Mouse (Mus musculus): Measurements from ENCODE around the gene Rab5b. TPM values are rescaled to one million over a fixed set of nuclear protein-coding genes. Genes with fewer than 3 reads are reported as not detected.
"Not testable (repeated sequence)": the region's sequence is repeated elsewhere in the genome, so short reads cannot be mapped to it uniquely, and the experiment has no call there.

Rab5b gene
- 36.4 and 51.5 TPM in 2 replicates for total RNA-seq (2017)

GRCm38 (mm10) chr10:128695992-128696807 is at the start of gene Rab5b:
Gene Rab5b, minus strand, starts transcription at chr10:128696264.
- ATAC-seq (replicated peaks in 1 of 2; ENCODE audit: insufficient read depth in 1 of 2, low FRiP score in 2 of 2, low TSS enrichment in 1 of 2, low read depth in 1 of 2, poor library complexity in 2 of 2, severe bottlenecking in 2 of 2) = peak; percentile 94 to 97

GRCm38 (mm10) chr10:128744680-128745601 is 48.9 kb upstream of the Rab5b start, which contains the start of gene Dgka:
Gene Dgka, minus strand, starts transcription at chr10:128744855.
- peak in 1 of 2 experiments; percentile 9; a peak in 1 of 4 replicates for ATAC-seq (replicated peaks in 1 of 2; ENCODE audit: insufficient read depth in 1 of 2, low FRiP score in 2 of 2, low TSS enrichment in 1 of 2, low read depth in 1 of 2, poor library complexity in 2 of 2, severe bottlenecking in 2 of 2)

GRCm38 (mm10) chr10:128744211-128744610 is 48.1 kb upstream of the Rab5b start:
- no peak for ATAC-seq (replicated peaks in 1 of 2; ENCODE audit: insufficient read depth in 1 of 2, low FRiP score in 2 of 2, low TSS enrichment in 1 of 2, low read depth in 1 of 2, poor library complexity in 2 of 2, severe bottlenecking in 2 of 2)

GRCm38 (mm10) chr10:128743791-128744191 is 47.7 kb upstream of the Rab5b start:
- peak in 1 of 2 experiments; percentile 27; a peak in 3 of 4 replicates for ATAC-seq (replicated peaks in 1 of 2; ENCODE audit: insufficient read depth in 1 of 2, low FRiP score in 2 of 2, low TSS enrichment in 1 of 2, low read depth in 1 of 2, poor library complexity in 2 of 2, severe bottlenecking in 2 of 2)

GRCm38 (mm10) chr10:128743235-128743634 is 47.2 kb upstream of the Rab5b start:
- peak; percentile 34 to 35; a peak in 2 of 4 replicates for ATAC-seq (replicated peaks in 1 of 2; ENCODE audit: insufficient read depth in 1 of 2, low FRiP score in 2 of 2, low TSS enrichment in 1 of 2, low read depth in 1 of 2, poor library complexity in 2 of 2, severe bottlenecking in 2 of 2)

- ATAC-seq (replicated peaks in 1 of 2; ENCODE audit: insufficient read depth in 1 of 2, low FRiP score in 2 of 2, low TSS enrichment in 1 of 2, low read depth in 1 of 2, poor library complexity in 2 of 2, severe bottlenecking in 2 of 2) = no peak
These were observed 46.6 kb upstream of the Rab5b start for GRCm38 (mm10) chr10:128742616-128743015.

- no peak for ATAC-seq (replicated peaks in 1 of 2; ENCODE audit: insufficient read depth in 1 of 2, low FRiP score in 2 of 2, low TSS enrichment in 1 of 2, low read depth in 1 of 2, poor library complexity in 2 of 2, severe bottlenecking in 2 of 2)
These were observed 44.2 kb upstream of the Rab5b start for GRCm38 (mm10) chr10:128740296-128740695.

GRCm38 (mm10) chr10:128737435-128737834 is 41.4 kb upstream of the Rab5b start:
- ATAC-seq (replicated peaks in 1 of 2; ENCODE audit: insufficient read depth in 1 of 2, low FRiP score in 2 of 2, low TSS enrichment in 1 of 2, low read depth in 1 of 2, poor library complexity in 2 of 2, severe bottlenecking in 2 of 2) = no peak

- ATAC-seq (replicated peaks in 1 of 2; ENCODE audit: insufficient read depth in 1 of 2, low FRiP score in 2 of 2, low TSS enrichment in 1 of 2, low read depth in 1 of 2, poor library complexity in 2 of 2, severe bottlenecking in 2 of 2) = no peak
These were observed 35.9 kb upstream of the Rab5b start for GRCm38 (mm10) chr10:128731992-128732391.

GRCm38 (mm10) chr10:128731002-128731433 is 35.0 kb upstream of the Rab5b start:
- ATAC-seq (replicated peaks in 1 of 2; ENCODE audit: insufficient read depth in 1 of 2, low FRiP score in 2 of 2, low TSS enrichment in 1 of 2, low read depth in 1 of 2, poor library complexity in 2 of 2, severe bottlenecking in 2 of 2) = peak; percentile 88

GRCm38 (mm10) chr10:128728059-128728458 is 32.0 kb upstream of the Rab5b start:
- ATAC-seq (replicated peaks in 1 of 2; ENCODE audit: insufficient read depth in 1 of 2, low FRiP score in 2 of 2, low TSS enrichment in 1 of 2, low read depth in 1 of 2, poor library complexity in 2 of 2, severe bottlenecking in 2 of 2) = no peak

- not testable (repeated sequence) for ATAC-seq (replicated peaks in 1 of 2; ENCODE audit: insufficient read depth in 1 of 2, low FRiP score in 2 of 2, low TSS enrichment in 1 of 2, low read depth in 1 of 2, poor library complexity in 2 of 2, severe bottlenecking in 2 of 2)
These were observed 29.4 kb upstream of the Rab5b start for GRCm38 (mm10) chr10:128725466-128725865.

- ATAC-seq (replicated peaks in 1 of 2; ENCODE audit: insufficient read depth in 1 of 2, low FRiP score in 2 of 2, low TSS enrichment in 1 of 2, low read depth in 1 of 2, poor library complexity in 2 of 2, severe bottlenecking in 2 of 2) = peak; percentile 92 to 93
These were observed 19.8 kb upstream of the Rab5b start for GRCm38 (mm10) chr10:128715559-128716537.

- not testable (repeated sequence) for ATAC-seq (replicated peaks in 1 of 2; ENCODE audit: insufficient read depth in 1 of 2, low FRiP score in 2 of 2, low TSS enrichment in 1 of 2, low read depth in 1 of 2, poor library complexity in 2 of 2, severe bottlenecking in 2 of 2)
These were observed 15.3 kb upstream of the Rab5b start for GRCm38 (mm10) chr10:128711318-128711717.

- 0 out of 4 replicates have a peak, but pooled peaks of 1 of the 2 experiments have one; percentile 23 for ATAC-seq (replicated peaks in 1 of 2; ENCODE audit: insufficient read depth in 1 of 2, low FRiP score in 2 of 2, low TSS enrichment in 1 of 2, low read depth in 1 of 2, poor library complexity in 2 of 2, severe bottlenecking in 2 of 2)
These were observed 9.2 kb upstream of the Rab5b start for GRCm38 (mm10) chr10:128705317-128705693.

- peak; percentile 85 to 86 for ATAC-seq (replicated peaks in 1 of 2; ENCODE audit: insufficient read depth in 1 of 2, low FRiP score in 2 of 2, low TSS enrichment in 1 of 2, low read depth in 1 of 2, poor library complexity in 2 of 2, severe bottlenecking in 2 of 2)
These were observed 8.6 kb upstream of the Rab5b start, which contains the start of gene Cdk2 for GRCm38 (mm10) chr10:128704491-128705316. Gene Cdk2, minus strand, starts transcription at chr10:128705031.

All from hematopoietic stem cell, adult 5-6 weeks (primary cell).